Mouse (Mus musculus): ENCODE results near the gene Acacb.

DNA sequence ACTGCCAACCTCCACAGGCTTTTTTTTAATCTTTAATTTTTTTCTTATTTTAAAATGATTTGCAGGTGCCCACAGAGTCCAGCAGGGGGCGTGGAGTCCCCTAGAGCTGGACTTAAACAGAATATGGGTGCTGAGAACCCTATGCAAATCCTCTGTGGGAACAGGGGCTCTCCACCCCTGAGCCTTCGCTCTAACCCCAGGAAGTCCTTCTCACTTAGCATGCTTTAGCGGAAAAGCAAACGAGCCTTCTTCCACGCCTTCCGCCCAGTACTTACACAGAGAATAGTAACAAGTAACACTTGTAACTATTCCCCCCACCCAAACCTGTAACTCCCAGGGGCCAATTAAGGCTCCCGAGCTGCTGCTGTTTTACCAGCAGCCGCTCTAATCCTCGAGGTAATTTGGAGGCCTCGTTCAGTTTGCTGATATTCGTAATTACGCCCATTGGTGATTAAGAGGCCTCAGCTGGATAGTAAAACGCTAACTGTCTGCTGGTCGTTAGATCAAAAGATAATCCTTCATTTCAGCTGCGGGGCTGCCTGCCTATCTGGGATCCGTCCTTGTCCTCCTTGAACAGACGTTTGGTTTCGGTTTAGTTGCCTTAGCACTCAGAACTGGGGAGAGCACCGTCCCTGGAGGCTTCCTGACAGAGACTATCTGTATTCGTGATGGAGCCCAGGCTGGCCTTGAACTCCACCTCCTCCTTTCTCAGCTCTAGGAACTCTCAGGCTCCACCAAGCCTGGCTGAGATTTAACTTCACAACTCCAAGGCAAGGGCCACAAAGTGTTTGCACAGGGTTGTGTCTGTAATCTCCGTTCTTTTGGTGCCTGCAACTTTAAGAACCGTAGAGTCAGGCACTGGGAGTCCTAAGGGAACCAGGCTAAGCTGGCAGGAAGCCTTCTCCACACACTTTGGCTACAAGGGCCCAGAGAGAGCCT is 150.6 kb downstream of the Acacb start:
- TF ChIP-seq CTCF (IDR thresholded peaks at IDR 0.05), result peak; percentile 52
- no peak for TF ChIP-seq EP300 (IDR thresholded peaks at IDR 0.05)
